Mouse (Mus musculus): ENCODE results near the gene Crip1.

Gene Crip1

DNA sequence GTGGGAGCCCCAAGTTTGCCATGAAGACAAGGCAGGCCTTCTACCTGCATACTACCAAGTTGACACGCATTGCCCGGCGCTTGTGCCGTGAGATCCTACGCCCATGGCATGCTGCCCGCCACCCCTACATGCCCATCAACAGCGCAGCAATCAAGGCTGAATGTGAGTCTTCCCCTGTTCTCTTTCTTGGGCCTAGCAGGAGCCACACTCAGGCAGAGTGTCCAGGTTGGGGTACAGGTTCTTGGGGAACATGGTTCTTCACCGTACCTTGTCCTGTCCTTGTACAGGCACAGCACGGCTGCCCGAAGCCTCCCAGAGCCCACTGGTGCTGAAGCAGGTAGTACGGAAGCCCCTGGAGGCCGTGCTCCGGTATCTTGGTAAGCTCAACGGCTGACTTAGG lies 14.5 kb upstream of the Crip1 start:
- DNase-seq (ENCODE audit: low spot score), result no peak

GRCm38 (mm10) chr12:113132567-113132966 lies 13.5 kb upstream of the Crip1 start:
- peak; percentile 96 for DNase-seq (ENCODE audit: low spot score)

DNA sequence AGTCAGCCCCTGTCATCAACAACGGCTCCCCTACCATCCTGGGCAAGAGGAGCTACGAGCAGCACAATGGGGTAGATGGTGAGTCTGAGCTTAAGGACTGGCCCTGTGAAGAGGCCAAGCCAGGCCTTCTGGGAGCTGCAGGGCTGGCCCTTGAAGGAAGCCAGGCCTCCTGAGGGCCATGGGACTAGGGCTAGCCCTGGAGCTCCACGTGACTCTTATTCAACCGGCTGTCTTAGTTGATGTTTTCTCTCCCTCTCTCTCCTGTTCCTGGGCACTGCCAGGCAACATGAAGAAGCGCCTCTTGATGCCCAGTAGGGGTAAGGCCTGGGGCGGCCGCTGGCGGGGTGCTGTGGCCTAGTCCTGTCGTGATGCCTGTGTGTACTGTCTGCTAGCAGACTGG lies 12.9 kb upstream of the Crip1 start:
- DNase-seq (ENCODE audit: low spot score), result no peak

DNA sequence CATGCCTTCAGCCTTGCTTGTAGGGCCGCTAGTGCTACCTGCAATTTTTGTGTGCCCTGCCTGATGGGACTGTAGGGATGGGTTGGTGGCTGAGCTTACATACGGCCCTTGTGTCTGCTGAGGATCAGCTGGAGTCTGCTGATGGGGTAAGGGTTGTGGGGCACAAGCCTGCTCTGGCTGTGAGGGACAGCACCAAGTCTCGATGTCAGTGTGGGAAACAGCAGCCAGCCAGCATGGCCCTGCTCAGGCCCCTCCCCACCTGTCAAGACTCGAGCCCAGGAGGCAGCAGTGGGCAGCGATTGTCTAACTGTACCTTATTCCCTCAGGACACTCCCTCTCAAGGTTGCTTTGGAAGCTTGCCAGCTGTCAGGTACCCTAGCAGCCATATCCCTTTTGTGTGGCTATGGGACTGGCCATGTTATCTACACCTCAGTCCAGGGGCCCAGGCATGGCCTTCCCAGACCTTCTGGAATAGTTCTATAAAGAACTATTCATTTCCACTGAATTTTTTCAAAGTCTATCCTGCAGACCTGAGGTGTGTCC lies 12.2 kb upstream of the Crip1 start:
- no peak for DNase-seq (ENCODE audit: low spot score)

- no peak for DNase-seq (ENCODE audit: low spot score)
Observed at GRCm38 (mm10) chr12:113134502-113134901, 11.6 kb upstream of the Crip1 start.

- DNase-seq (ENCODE audit: low spot score), result no peak
Observed at GRCm38 (mm10) chr12:113135401-113135800, 10.7 kb upstream of the Crip1 start.

GRCm38 (mm10) chr12:113136492-113137020 lies 9.6 kb upstream of the Crip1 start:
- DNase-seq (ENCODE audit: low spot score), result no peak

DNA sequence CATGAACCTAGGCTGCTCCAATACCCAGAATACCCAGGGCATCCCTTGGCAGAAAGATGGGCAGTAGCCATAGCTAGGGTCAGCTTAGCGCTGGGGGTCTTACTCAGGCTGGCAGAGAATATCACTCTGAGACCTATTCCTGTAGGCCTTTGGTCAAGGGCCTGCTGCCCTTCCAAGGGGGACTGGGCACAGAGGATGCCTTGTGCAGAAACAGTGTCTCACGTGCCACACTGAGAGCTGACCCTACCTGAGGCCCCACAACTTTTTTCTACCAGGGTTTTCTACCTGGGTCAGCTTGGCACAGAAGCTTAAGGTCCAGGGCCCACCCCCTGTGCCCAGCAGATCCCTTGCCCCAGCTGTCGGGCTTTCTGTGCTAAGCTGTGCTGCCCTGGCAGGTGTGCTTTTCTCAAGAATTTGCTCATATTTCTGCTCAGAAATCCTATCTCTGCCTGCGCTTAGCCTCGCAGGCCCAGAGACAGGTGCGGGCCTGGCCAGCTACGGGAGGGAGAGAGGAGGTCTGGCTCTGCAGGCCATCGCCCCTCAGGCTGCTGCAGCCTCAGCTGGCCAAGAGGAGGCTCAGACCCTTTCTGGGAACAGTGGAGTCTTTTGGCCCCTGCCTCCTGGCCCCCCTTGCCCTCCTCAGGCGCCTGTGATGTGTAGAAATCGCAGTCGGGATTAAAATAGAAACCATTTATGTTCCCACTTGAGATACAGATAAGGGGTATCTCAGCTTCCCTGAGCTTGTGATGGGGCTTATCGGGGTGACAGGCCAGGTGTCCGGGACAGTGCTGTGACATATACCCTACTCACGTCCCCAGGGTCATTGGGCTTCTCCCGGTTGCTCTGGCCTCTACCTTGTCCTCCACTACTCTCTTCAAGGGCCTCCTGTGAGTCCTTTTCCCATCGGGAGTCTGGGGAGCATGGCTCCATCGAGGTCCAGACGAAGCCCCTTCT lies 8.6 kb upstream of the Crip1 start:
- no peak for DNase-seq (ENCODE audit: low spot score)

DNA sequence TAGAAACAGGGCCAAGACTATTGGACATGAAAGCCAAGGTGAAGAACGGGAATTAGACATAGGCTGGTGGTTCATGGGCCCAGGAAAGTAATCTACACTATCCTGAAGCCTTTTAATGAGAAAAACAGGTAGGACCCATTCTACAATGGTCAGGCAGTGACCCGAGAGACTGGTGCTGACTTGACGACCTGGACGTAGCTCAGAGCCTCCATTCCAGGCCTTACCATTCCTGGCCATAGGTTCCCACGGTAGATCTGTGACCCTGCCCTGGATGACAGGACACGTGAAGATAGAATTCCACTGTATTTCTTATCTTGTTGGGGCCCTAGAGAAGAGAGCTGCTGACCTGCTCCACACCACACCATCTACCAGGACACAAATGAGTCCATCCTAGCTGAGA lies 7.8 kb upstream of the Crip1 start:
- no peak for DNase-seq (ENCODE audit: low spot score)

DNA sequence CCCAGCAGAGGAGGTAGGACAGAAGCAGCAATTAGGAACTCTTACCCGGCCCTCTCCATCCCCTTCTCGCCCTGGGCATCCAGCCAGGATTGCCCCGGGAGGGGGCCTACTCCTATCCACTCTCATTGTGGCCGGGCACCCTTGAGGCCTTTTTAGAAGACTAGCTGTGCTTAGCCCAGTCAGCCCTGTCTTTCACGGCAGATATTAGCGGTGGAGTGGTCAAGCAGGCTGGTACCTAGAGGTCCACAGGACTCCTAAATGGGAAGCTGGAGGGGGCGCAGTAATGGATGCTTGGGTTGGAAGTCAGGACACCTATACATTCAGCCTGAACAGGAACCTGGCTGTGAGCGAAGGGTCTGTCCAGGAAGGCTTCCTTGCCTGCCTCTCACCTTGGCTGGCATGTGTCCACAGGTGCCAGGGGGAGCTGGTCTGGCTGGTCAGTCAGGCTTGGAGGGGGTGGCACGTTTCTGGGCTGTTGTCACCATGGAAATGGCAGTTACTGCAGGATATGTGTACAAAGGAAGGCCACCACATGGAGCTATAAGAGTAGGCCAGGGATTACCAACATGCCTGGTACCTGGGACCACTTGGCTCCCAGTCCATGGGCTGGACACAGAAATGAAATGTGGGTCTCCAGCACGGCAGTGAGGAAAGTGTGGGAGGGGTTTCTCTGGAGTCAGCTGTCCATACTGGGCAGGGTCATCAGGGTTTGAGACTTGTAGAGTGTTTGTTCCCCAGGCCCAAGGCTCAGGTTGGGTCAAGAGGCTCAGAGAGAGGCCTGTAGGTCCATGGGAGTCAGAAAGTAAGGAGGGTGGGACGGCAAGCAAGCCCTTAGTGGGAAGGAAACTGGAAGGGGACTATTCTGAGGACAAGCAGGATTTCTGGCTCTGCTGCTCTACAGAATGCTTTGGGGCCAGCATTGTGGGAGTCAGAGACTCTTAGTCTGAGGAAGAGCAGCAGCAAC lies 6.9 kb upstream of the Crip1 start:
- DNase-seq (ENCODE audit: low spot score), result peak; percentile 85

DNA sequence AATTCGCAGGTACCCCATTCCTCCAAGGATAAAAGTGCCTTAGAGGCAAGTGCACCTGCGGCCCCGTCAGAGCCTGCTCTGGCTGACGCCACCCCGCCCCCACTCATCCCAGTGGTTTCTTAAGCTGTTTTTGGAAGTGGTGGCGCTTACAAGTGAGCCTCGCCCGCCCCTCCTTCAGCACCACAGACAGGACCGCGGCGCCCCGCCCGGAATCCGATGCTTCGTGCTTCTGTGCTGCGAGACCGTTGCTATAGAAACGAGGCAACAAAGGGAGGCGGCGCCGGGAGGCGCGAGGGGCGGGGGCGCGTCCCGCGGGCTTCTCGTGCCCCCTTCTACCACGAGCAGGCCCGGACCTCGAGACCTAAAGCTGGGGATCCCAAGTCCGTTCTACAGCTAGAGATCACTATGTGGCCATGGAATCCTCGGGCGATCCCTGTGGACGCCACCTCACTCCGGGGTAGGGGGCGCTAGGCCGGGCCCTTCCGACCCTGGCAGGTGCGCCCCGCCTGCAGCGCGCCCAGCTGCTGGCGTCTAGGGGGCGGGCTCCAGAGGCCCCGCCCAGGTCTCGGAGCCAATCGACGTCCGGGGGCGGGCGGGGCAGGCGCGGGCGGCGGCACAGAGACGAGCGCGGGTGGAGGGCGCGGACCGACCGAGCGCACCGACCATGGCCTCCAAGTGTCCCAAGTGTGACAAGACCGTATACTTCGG lies 6.1 kb upstream of the Crip1 start, which contains the start of gene Crip2:
Gene Crip2, plus strand, starts transcription at position 329 of the 708 bp plus-strand sequence.
- peak; percentile 97 for DNase-seq (ENCODE audit: low spot score)

DNA sequence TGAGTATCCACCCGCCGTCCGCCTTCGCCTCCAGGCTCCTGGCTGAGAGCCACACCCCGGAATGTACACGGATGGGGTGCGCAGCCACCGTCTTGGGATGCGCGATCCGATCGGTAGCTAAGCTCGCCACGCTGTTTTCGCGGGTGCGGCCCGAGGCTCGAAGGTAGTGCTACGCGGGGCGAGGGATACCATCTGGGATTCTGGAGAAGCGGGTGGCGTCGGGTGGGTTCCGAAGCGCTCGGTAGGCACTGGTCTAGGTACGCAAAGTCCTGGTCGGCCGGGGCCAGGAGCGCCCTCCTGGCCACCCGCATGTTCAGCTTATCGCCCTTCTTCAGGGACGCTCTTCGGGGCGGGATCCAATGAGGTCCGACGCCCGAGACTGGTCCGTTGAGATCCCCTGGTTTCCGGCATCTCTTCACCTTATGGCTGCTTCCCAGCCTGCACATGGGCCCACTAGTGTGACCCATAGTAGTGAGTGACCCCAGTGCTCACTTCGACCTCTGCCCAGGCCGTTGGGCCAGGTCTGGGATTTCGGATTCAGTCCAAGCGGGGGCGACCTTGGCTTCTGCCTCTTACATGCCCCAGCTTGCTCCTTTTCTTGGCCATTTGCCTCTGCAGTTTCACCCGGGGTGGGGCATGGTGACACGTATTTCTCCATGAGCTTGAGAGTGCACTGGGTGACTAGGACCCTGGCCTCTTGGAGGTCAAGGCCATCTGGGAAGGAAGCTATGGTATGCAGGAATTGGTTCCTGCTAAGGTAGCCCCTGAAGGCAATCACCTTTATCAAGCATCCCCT lies 5.3 kb upstream of the Crip1 start:
- DNase-seq (ENCODE audit: low spot score), result peak; percentile 59

DNA sequence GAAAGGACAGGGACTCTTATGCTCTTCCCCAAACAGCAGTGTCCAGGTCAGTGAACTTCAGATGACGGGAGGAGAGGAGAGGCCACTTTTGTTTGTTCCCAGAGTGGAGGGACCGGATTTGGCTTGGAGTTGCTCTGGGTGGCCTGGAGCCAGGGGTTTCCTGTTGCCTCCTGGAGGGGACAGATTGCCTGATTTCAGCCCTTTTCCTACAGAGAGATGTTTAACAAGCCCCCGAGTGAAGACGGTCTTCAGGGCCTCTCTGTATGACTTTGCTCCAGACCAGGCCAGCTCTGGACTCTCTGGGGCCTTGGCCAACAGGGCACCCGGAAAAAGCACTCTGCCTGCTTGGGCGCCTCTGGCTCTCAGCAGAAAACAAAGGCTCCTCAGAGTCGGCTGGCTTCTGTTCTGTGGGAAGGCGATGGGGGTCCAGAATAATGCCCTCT lies 4.6 kb upstream of the Crip1 start:
- DNase-seq (ENCODE audit: low spot score), result peak; percentile 77

- peak; percentile 94 for DNase-seq (ENCODE audit: low spot score)
Observed at GRCm38 (mm10) chr12:113142021-113142975, 3.8 kb upstream of the Crip1 start.

- peak; percentile 37 for DNase-seq (ENCODE audit: low spot score)
Observed at GRCm38 (mm10) chr12:113143164-113143563, 3.0 kb upstream of the Crip1 start.

- peak; percentile 62 for DNase-seq (ENCODE audit: low spot score)
Observed at GRCm38 (mm10) chr12:113144001-113144756, 1.9 kb upstream of the Crip1 start.

GRCm38 (mm10) chr12:113144886-113145285 lies 1.2 kb upstream of the Crip1 start:
- no peak for DNase-seq (ENCODE audit: low spot score)

- no peak for DNase-seq (ENCODE audit: low spot score)
Observed at GRCm38 (mm10) chr12:113145591-113145990, 525 bp upstream of the Crip1 start.

All from lung, postnatal 25 days (tissue).